Mouse (Mus musculus) megakaryocyte, adult 5-6 weeks (primary cell): ENCODE data around the gene Fyco1. TPM values are rescaled to one million over a fixed set of nuclear protein-coding genes. Genes with fewer than 3 reads are reported as not detected.
"Not testable (repeated sequence)": the region's sequence is repeated elsewhere in the genome, so short reads cannot be mapped to it uniquely, and the experiment has no call there.

ENCODE experiments used
- ATAC-seq: 2 replicates; pipeline ENCODE4 v1.8.0; 2016; ENCODE audit warnings: mild to moderate bottlenecking, inconsistent platforms; ENCODE audit not compliant: poor library complexity, severe bottlenecking
- total RNA-seq, 2 experiments: library from RNA; stranded (forward) in 1 of 2; stranded (reverse) in 1 of 2; fragments of 153-499, 151-499 nt in 1 of 2; fragments of 221-1000, 200-1000 nt in 1 of 2; gene quantifications; 2 replicates each; pipeline versions ENCODE4 v1.2.3 to v1.2.4; 2015 to 2017

The Fyco1 gene
- total RNA-seq, 2 experiments from 2014 or later: 18.2 to 24.4 TPM

- peak; percentile 84 for ATAC-seq
Measured at GRCm38 (mm10) chr9:123815444-123815843, 36.3 kb downstream of the Fyco1 start.

- 0 out of 2 replicates have a peak, but pooled peaks have one; percentile 2 for ATAC-seq
Measured at GRCm38 (mm10) chr9:123814821-123815220, 36.9 kb downstream of the Fyco1 start.

- ATAC-seq: peak; percentile 46; the same call in 1 of the 2 replicates
Measured at GRCm38 (mm10) chr9:123814326-123814725, 37.4 kb downstream of the Fyco1 start.

GRCm38 (mm10) chr9:123811831-123812230, 39.9 kb downstream of the Fyco1 start:
- ATAC-seq: no peak

- ATAC-seq: no peak
Measured at GRCm38 (mm10) chr9:123808583-123808982, 43.1 kb downstream of the Fyco1 start.

GRCm38 (mm10) chr9:123806267-123806666, 45.4 kb downstream of the Fyco1 start, which contains the start of gene Cxcr6:
Gene Cxcr6 (plus strand): TSS chr9:123806475.
- no peak for ATAC-seq

- no peak for ATAC-seq
Measured at GRCm38 (mm10) chr9:123805241-123805640, 46.5 kb downstream of the Fyco1 start.

- ATAC-seq: no peak
Measured at GRCm38 (mm10) chr9:123802896-123803295, 48.8 kb downstream of the Fyco1 start.

- no peak for ATAC-seq
Measured at GRCm38 (mm10) chr9:123802421-123802820, 49.3 kb downstream of the Fyco1 start.

- peak; percentile 66 for ATAC-seq
Measured at GRCm38 (mm10) chr9:123801527-123801926, 50.2 kb downstream of the Fyco1 start.

- ATAC-seq: peak; percentile 59; the same call in 1 of the 2 replicates
Measured at GRCm38 (mm10) chr9:123796174-123796573, 55.5 kb downstream of the Fyco1 start.

GRCm38 (mm10) chr9:123788855-123789529, 62.7 kb downstream of the Fyco1 start:
- no peak for ATAC-seq

GRCm38 (mm10) chr9:123773299-123773698, 78.4 kb downstream of the Fyco1 start:
- not testable (repeated sequence) for ATAC-seq

GRCm38 (mm10) chr9:123769532-123769931, 82.2 kb downstream of the Fyco1 start:
- ATAC-seq: peak; percentile 95

GRCm38 (mm10) chr9:123768443-123768842, 83.3 kb downstream of the Fyco1 start:
- no peak for ATAC-seq

GRCm38 (mm10) chr9:123766996-123767395, 84.7 kb downstream of the Fyco1 start:
- no peak for ATAC-seq

GRCm38 (mm10) chr9:123763771-123764170, 87.9 kb downstream of the Fyco1 start:
- no peak for ATAC-seq

- peak; percentile 77 for ATAC-seq
Measured at GRCm38 (mm10) chr9:123762886-123763285, 88.8 kb downstream of the Fyco1 start.

GRCm38 (mm10) chr9:123760806-123761205, 90.9 kb downstream of the Fyco1 start:
- no peak for ATAC-seq

GRCm38 (mm10) chr9:123758645-123759044, 93.1 kb downstream of the Fyco1 start:
- no peak for ATAC-seq

GRCm38 (mm10) chr9:123758156-123758555, 93.5 kb downstream of the Fyco1 start:
- no peak for ATAC-seq

- ATAC-seq: no peak
Measured at GRCm38 (mm10) chr9:123757326-123757725, 94.4 kb downstream of the Fyco1 start.

GRCm38 (mm10) chr9:123756752-123757151, 94.9 kb downstream of the Fyco1 start:
- no peak for ATAC-seq
